Mouse (Mus musculus): Measurements from ENCODE around the gene Zfp382. TPM values are rescaled to one million over a fixed set of nuclear protein-coding genes. Genes with fewer than 3 reads are reported as not detected.
"Not testable (repeated sequence)": the region's sequence is repeated elsewhere in the genome, so short reads cannot be mapped to it uniquely, and the experiment has no call there.

The Zfp382 gene
- total RNA-seq, 2 experiments from 2014 or later: 6.7 to 14.9 TPM

DNA sequence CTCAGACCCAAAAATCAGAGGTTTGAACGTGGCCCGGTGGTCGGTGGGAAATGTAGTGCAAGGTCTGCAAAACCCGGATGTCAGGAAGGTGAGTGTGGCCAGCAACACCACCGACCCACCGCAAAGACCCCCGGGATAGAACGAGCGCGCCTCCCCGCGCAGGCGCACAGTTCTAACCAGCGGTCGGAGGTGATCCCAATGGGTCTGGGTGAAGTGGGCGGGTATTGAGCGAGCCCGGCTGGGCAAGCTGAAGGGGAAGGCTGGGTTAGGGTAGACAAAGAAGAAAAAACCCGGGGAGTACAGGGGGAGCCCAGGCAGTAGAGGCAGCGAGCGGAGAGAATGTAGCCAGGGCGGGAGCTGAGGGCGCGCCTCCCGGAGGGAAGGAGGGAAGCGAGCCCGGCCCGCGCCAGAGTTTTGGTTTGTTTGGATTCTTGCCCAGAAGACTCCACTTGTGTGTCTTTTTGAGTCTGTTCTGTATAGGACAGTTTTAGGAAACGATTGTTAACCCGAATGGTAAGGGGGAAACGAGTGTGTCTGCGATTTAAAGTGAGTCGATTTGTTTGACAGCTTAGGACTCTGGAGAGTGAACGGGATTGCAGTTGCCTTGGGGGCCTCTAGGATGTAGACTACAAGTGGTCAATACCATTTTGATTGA is 21.9 kb downstream of the Zfp382 start:
- ATAC-seq (ENCODE audit: poor library complexity, severe bottlenecking): no peak

DNA sequence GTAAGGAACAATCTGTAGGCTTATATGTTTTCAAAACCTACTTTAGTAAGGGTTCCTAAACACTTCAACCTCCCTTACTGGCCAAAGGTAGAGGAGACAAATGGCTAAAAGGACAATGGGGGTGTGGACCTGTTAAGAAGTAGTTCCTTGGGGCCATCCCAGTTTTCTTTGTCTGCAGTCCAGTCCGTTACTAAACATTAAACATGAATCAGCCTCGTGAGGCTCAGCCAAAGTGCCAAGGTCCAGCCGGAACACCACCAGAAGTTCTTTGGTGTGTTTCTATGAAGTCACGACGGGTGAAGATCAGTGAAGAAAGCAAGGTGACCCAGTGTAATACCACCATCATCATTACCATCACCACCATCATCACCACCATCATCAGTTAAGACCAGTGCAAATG is 25.3 kb downstream of the Zfp382 start:
- no peak for ATAC-seq (ENCODE audit: poor library complexity, severe bottlenecking)

DNA sequence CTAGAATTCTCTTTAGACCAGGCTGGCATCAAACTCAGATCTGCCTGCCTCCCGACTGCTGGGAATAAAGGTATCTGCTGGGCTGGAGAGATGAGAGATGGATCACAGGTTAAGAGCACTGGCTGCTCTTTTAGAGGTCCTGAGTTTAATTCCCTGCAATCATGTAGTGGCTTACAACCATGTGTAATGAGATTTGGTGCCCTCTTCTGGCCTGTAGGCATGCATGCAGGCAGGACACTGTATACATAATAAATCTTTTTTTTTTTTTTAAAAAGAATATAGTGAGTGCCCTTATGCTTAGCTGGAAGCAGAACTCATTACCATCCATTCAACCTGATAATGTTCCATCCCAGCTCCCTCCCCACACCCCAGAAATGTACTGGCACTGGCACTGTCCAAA is 32.3 kb downstream of the Zfp382 start:
- no peak for ATAC-seq (ENCODE audit: poor library complexity, severe bottlenecking)

DNA sequence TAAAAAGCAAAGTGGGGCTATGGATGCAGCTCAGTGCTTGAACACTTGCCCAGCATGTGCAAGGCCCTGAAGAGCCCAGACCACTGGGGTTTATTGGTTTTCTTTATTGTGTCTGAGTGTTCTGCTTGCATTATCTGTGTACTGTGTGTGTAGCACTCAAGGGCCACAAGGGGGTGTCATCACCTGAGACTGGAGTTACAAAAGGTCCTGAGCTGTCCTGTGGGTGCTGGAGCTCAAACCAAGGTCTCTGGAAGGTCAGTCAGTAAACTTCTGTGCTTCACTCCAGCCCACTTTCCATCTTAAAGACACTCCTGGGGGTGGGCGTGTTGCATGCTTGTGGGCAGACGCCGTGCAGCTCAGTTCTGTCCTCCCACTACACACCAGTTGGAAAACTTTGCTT is 33.8 kb downstream of the Zfp382 start:
- ATAC-seq (ENCODE audit: poor library complexity, severe bottlenecking): no peak

DNA sequence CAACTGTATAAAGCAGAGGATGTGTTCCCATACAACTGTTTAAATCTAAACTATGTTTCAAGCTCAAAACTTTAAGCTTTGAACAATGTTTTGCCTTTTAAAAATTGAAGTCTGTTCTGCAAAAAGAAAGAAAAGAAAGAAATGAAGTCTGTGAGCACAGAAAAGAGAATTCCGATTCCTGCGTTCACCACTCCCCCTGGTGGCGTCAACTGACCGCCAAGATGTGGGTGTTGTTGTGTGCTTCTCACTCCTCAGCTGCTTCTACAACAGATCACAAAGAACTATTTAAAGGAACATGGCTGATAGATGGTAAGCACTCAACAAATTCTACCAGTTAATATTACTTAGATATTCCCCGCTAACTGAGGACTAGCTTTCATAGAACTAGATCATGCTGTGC is 41.4 kb downstream of the Zfp382 start:
- ATAC-seq (ENCODE audit: poor library complexity, severe bottlenecking): no peak

DNA sequence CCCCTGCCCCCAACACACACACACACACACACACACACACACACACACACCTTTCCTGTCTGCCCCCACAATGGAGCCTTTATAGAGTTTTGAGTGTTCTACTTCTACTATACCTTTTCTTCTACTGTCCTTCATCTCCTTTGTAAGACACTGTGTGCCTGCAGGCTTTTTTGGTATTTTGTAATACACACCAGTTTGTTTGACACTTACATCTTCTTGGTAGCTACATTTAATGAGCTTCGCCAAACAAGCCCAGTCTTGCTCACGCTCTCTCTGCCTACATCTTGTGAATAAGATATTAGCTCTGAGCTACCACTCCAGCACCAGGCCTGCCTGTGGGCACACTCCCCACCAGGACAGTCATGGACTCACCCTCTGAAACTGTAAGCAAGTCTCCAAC is 43.0 kb downstream of the Zfp382 start:
- no peak for ATAC-seq (ENCODE audit: poor library complexity, severe bottlenecking)

DNA sequence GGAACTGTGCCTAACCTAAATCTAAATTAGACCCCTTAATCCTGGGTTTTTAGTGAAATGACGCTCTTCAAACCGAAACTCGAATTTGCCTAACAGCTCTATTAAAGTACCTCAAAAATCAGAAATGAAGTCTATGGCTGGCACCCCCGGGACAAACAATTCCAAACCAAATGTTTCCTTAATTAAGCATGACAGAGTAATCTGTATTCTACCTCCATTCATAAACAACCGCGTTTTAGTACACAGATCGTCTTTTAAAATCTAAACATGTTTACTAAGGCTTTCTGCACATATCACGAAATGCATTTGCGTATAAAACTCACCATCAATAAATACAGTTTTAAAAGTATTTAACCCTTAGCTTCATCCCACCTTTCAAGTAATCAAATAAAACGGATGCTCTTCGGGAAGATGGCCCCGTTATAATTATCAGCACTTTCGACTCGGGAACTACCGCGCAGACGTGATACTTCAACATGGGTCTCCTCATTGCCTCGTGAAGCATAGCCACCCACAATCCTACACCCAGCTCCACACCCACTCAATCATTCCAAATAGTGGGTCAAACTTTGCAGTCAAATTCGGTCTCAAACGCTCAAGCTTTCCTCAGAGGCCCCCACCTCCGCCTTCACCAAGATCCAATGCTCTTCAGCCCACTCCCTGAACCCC is 47.3 kb downstream of the Zfp382 start:
- ATAC-seq (ENCODE audit: poor library complexity, severe bottlenecking): peak; percentile 16

DNA sequence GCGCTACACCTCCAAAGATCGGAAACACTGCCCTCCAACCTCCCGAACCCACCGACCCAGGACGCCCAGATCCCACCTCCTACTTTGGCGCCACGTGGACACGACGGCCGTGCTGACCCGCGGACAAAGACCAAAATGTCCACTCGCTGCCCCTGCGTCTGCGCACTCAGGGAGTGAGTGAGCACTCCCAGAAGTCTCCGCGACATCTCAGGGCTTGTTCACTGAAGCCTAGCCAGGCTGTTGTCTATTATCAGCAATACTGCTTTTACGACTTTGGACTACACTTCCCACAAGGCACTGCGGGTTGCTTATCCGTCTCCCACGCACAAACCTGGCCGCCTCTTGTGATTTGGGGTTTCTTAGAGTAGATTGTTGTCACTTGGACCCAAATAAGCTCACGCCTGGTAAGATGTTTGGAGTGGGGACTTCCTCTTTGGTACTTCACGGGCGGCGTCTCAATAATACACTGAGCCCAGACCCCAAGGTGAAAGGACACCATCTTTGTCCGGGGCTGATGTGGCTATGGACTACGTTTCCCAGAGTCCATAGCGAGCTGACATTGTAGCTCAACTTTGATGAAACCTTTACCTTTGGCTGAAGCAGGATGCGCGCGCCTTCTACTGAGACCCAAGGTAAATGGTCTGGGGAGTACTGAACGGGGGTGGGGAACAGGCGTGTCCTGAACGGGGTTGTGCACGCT is 48.0 kb downstream of the Zfp382 start, which contains the start of gene Zfp146:
Gene Zfp146, minus strand, starts transcription at position 168 of the 700 bp plus-strand sequence.
- peak; percentile 98 for ATAC-seq (ENCODE audit: poor library complexity, severe bottlenecking)

DNA sequence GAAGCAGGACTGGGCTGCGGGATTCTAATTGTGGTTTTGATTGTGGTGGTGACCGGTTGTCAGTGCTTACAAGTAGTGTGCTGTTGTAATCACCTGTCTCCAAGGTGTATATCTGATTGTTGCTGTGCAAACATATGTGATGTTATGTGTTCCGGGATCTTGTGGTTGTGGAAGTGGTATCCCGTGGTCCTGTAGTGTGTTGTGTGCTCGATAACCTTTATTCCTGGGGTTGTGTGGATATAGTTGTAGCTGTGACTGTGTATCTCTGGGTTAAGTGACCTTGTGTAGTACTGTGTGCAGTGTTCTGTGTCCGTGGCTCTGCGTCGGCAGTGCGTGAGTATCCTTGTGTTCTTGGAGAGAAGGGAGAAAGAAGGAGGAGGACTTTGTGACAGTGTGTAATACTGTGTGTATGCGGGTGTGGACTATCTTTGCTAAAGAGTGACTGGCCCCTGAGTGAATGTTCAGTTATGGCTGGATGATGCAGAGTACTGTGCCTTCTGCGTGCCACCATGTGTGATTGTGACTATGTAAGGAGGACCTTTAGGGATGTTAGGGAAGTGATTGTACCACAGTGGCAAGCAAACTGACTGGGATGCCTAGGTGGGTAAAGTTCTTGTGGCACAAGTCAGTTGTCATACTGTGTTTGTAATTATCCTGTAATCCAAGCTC is 48.7 kb downstream of the Zfp382 start:
- no peak for ATAC-seq (ENCODE audit: poor library complexity, severe bottlenecking)

DNA sequence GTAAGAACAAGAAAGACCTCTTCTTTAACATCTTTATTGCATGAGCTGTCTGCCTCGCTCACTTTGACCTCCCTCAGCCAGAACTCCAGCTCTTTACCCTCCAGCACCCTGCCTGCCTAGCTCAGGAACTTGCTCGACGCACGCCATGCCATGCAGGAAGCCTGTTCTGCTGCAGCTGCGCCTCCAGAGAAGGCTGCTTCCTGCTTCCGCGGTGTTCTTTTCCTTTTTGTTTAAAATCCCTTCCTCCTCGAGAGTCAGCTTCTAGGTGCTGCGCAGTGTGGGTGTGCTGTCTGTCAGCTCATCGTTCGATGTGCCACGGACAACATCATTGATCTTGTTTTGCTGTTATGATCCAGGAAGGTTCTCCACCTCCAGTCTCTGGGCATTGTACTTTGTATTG is 54.7 kb downstream of the Zfp382 start:
- no peak for ATAC-seq (ENCODE audit: poor library complexity, severe bottlenecking)

DNA sequence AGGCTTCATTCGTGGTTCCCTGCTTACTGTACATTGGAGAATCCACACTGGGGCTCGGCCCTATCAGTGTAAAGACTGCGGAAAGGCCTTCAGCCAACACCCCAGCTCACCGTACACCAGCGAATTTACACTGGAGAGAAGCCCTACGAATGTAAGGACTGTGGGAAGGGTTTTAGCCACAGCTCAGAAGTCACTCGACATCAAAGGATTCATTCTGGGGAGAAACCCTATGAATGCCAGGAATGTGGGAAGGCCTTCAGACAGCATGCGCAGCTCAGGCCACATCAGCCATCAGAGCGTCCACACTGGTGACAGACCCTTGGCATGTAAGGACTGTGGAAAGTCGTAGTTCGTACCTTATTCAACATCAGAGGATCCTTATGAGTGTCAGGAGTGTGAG is 56.5 kb downstream of the Zfp382 start:
- ATAC-seq (ENCODE audit: poor library complexity, severe bottlenecking): no peak

DNA sequence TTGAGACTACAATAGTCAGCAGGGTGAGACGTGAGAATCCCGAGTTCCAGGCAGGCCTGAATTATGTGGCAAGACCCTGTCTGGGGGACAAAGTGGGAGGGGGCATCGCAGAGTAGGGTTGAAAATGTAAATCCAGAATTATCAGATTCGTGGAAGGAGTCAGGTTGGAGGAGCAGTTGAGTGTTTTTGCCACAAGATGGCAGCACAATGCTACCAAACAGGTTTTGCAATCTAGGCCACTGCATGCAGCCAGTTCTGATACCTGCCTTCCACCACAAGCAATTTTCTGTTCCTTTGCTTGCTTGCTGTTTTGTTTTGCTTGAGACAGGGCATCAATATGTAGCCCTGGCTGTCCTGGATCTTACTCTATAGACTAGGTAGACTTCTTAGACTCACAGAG is 59.6 kb downstream of the Zfp382 start:
- peak; percentile 76 for ATAC-seq (ENCODE audit: poor library complexity, severe bottlenecking)

DNA sequence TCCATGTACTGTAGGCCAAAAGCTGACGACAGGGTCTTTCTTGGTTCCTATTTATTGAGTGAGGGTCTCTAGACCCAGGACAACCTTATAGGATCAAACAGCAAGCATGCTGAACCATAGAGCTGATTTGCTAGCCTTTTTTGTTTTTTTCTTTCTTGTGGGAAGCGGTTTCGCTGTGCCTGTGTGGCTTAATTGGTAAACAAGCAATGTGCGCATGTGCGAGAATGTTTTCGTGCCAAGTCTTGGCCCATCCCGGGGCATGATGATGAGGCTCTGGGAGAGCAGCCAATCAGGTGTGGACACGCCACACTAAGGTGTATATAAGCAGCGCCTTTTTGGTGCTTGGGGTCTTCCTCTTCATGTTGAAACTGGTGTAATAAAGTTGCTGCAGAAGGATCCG is 60.2 kb downstream of the Zfp382 start:
- ATAC-seq (ENCODE audit: poor library complexity, severe bottlenecking): not testable (repeated sequence)

DNA sequence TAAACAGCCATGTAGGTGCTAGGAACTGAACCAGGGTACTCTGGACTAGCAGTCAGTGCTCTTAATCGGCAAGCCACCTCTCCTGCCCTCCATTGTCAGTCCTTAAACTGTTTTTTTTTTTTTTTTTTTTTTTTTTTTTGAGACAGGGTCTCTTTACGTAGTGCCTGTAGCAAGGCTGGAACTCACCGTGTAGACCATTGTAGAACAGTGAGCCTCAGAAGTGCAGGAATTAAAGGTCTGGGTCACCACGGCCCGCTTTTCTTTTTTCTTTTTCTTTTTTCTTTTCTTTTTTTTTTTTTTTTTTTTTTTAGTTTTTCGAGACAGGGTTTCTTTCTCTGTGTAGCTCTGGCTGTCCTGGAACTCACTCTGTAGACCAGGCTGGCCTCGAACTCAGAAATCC is 61.4 kb downstream of the Zfp382 start:
- ATAC-seq (ENCODE audit: poor library complexity, severe bottlenecking): not testable (repeated sequence)

DNA sequence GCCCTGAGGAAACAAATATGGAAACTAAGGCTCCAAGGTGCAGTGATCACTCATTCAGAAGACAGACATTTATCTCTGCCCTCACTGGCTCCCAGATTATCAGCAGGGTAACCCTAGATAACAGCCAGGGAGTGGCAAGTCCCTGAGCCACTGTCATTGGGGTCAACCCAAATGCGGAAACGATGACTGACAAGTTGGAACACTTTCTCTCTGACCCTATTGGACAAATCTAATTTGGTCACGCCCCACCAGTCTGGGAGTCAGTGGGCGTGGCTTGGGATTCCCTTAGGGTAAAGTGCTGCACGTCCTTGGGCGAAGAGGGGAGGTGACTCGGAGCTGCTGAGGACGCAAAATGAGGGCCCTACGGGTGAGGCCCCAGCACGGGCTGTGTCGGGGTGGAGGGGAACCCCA is 62.1 kb downstream of the Zfp382 start, which contains the start of gene Cox7a1:
Gene Cox7a1, plus strand, starts transcription at position 266 of the 411 bp plus-strand sequence.
- peak; percentile 96 for ATAC-seq (ENCODE audit: poor library complexity, severe bottlenecking)

Other genes starting within 250 kb of the Zfp382 start
- 2.0 and 3.1 TPM in 2 replicates for gene Zfp27, start 215.4 kb upstream of the Zfp382 start, total RNA-seq (2015)
- 4.3 and 4.8 TPM in 2 replicates for gene Zfp27, start 215.4 kb upstream of the Zfp382 start, total RNA-seq (2017)
- gene Zfp383, start 213.7 kb upstream of the Zfp382 start, total RNA-seq (2015): 1.5 and 1.7 TPM in 2 replicates
- gene Zfp383, start 213.7 kb upstream of the Zfp382 start, total RNA-seq (2017): 0.37 and 2.0 TPM in 2 replicates
- gene Zfp74, start 167.9 kb upstream of the Zfp382 start, total RNA-seq (2015): 6.7 and 6.9 TPM in 2 replicates
- gene Zfp74, start 167.9 kb upstream of the Zfp382 start, total RNA-seq (2017): 2.9 and 3.5 TPM in 2 replicates
- gene Zfp568, start 138.0 kb upstream of the Zfp382 start, total RNA-seq (2015): 4.9 and 7.0 TPM in 2 replicates
- gene Zfp568, start 138.0 kb upstream of the Zfp382 start, total RNA-seq (2017): 14.6 and 15.1 TPM in 2 replicates
- 1.4 and 2.1 TPM in 2 replicates for gene Zfp14, start 70.6 kb upstream of the Zfp382 start, total RNA-seq (2015)
- 0.89 and 0.95 TPM in 2 replicates for gene Zfp14, start 70.6 kb upstream of the Zfp382 start, total RNA-seq (2017)
- 0.83 and 0.91 TPM in 2 replicates for gene Zfp82, start 49.0 kb upstream of the Zfp382 start, total RNA-seq (2015)
- gene Zfp82, start 49.0 kb upstream of the Zfp382 start, total RNA-seq (2017): 3.0 and 3.2 TPM in 2 replicates
- gene Gm26920, start 31.5 kb upstream of the Zfp382 start, total RNA-seq (2015): 1.4 TPM in 1 of 2 replicates, not detected in the other
- gene Gm26920, start 31.5 kb upstream of the Zfp382 start, total RNA-seq (2017): not detected in 2 replicates
- gene Zfp566, start 31.4 kb upstream of the Zfp382 start, total RNA-seq (2015): 2.7 and 3.5 TPM in 2 replicates
- 0.85 and 1.9 TPM in 2 replicates for gene Zfp566, start 31.4 kb upstream of the Zfp382 start, total RNA-seq (2017)
- 26.0 and 29.6 TPM in 2 replicates for gene Zfp260, start 27.2 kb upstream of the Zfp382 start, total RNA-seq (2015)
- 22.8 and 26.4 TPM in 2 replicates for gene Zfp260, start 27.2 kb upstream of the Zfp382 start, total RNA-seq (2017)
- gene Zfp146, start 47.8 kb downstream of the Zfp382 start, total RNA-seq (2015): 16.6 and 25.2 TPM in 2 replicates
- 32.8 and 35.2 TPM in 2 replicates for gene Zfp146, start 47.8 kb downstream of the Zfp382 start, total RNA-seq (2017)
- 0.91 and 1.6 TPM in 2 replicates for gene Cox7a1, start 62.2 kb downstream of the Zfp382 start, total RNA-seq (2015)
- gene Cox7a1, start 62.2 kb downstream of the Zfp382 start, total RNA-seq (2017): 0.94 and 2.4 TPM in 2 replicates
- gene Capns1, start 76.9 kb downstream of the Zfp382 start, total RNA-seq (2015): 485 and 524 TPM in 2 replicates
- gene Capns1, start 76.9 kb downstream of the Zfp382 start, total RNA-seq (2017): 307 and 314 TPM in 2 replicates
- 46.4 and 51.0 TPM in 2 replicates for gene Polr2i, start 110.0 kb downstream of the Zfp382 start, total RNA-seq (2015)
- 31.5 and 39.1 TPM in 2 replicates for gene Polr2i, start 110.0 kb downstream of the Zfp382 start, total RNA-seq (2017)
- 84.2 and 92.7 TPM in 2 replicates for gene Tbcb, start 110.3 kb downstream of the Zfp382 start, total RNA-seq (2015)
- gene Tbcb, start 110.3 kb downstream of the Zfp382 start, total RNA-seq (2017): 30.2 and 48.2 TPM in 2 replicates
- gene Ovol3, start 113.8 kb downstream of the Zfp382 start, total RNA-seq (2015): 0.55 TPM in 1 of 2 replicates, not detected in the other
- not detected in 2 replicates for gene Ovol3, start 113.8 kb downstream of the Zfp382 start, total RNA-seq (2017)
- 0.36 and 0.51 TPM in 2 replicates for gene Thap8, start 158.2 kb downstream of the Zfp382 start, total RNA-seq (2015)
- 0.84 and 1.1 TPM in 2 replicates for gene Thap8, start 158.2 kb downstream of the Zfp382 start, total RNA-seq (2017)
- gene Wdr62, start 158.5 kb downstream of the Zfp382 start, total RNA-seq (2015): 13.3 and 19.5 TPM in 2 replicates
- gene Wdr62, start 158.5 kb downstream of the Zfp382 start, total RNA-seq (2017): 6.8 and 10.5 TPM in 2 replicates
- gene Clip3, start 169.8 kb downstream of the Zfp382 start, total RNA-seq (2015): 0.04 TPM in 1 of 2 replicates, not detected in the other
- gene Clip3, start 169.8 kb downstream of the Zfp382 start, total RNA-seq (2017): not detected in 2 replicates
- gene Alkbh6, start 186.8 kb downstream of the Zfp382 start, total RNA-seq (2015): 18.2 and 24.2 TPM in 2 replicates
- 19.0 and 22.3 TPM in 2 replicates for gene Alkbh6, start 186.8 kb downstream of the Zfp382 start, total RNA-seq (2017)
- gene Syne4, start 192.9 kb downstream of the Zfp382 start, total RNA-seq (2015): 0.58 and 1.9 TPM in 2 replicates
- 0.49 and 1.1 TPM in 2 replicates for gene Syne4, start 192.9 kb downstream of the Zfp382 start, total RNA-seq (2017)
- gene E130208F15Rik, start 199.8 kb downstream of the Zfp382 start, total RNA-seq (2015): 0.11 TPM in 1 of 2 replicates, not detected in the other
- 0.57 and 0.88 TPM in 2 replicates for gene E130208F15Rik, start 199.8 kb downstream of the Zfp382 start, total RNA-seq (2017)
- 3.7 and 5.1 TPM in 2 replicates for gene Sdhaf1, start 202.0 kb downstream of the Zfp382 start, total RNA-seq (2015)
- gene Sdhaf1, start 202.0 kb downstream of the Zfp382 start, total RNA-seq (2017): 5.8 and 5.9 TPM in 2 replicates
- gene Lrfn3, start 240.8 kb downstream of the Zfp382 start, total RNA-seq (2015): 0.11 TPM in 1 of 2 replicates, not detected in the other
- not detected in 2 replicates for gene Lrfn3, start 240.8 kb downstream of the Zfp382 start, total RNA-seq (2017)

All from megakaryocyte, adult 5-6 weeks (primary cell).